Mouse (Mus musculus): ENCODE data around the gene Iqck. TPM values are rescaled to one million over a fixed set of nuclear protein-coding genes. Genes with fewer than 3 reads are reported as not detected.

Iqck gene
- total and polyA plus RNA-seq, 3 experiments, result 0.39 to 0.68 (median 0.62) TPM

- Histone ChIP-seq H3K9ac (ENCODE audit: insufficient read depth, low read depth) (no peak overlapping the region), H3K4me3 (replicated peaks in 1 of 3; ENCODE audit: low read depth in 2 of 3, low read length in 2 of 3, poor library complexity in 1 of 3) (no peak overlapping the region), H3K36me3 (replicated peaks in 1 of 2; ENCODE audit: control insufficient read depth in 1 of 2, insufficient read depth in 1 of 2, low read length in 1 of 2) (no peaks in the 10 kb centered on the region), H3K27ac (ENCODE audit: insufficient read depth, low read depth) (no peak overlapping the region), H3K27me3 (replicated peaks) (no peaks in the 10 kb centered on the region), H3K4me1 (ENCODE audit: control insufficient read depth in 1 of 2, insufficient read depth in 2 of 2) (peaks cover 0 to 16% of the 10 kb centered on the region in 2 experiments; a peak in 2 of 4 replicates), H3K9me3 (replicated peaks; ENCODE audit: low read length) (no peaks in the 10 kb centered on the region), H3K4me2 (ENCODE audit: insufficient read depth, low read depth, poor library complexity, severe bottlenecking) (no peak overlapping the region), H3K79me2 (replicated peaks; ENCODE audit: control insufficient read depth, extremely low read depth, insufficient read depth, poor library complexity, severe bottlenecking) (no peaks in the 10 kb centered on the region)
- in situ Hi-C loops (cut with MboI; ENCODE audit: low pct_ligation_motif_present, low pct_unique_long_range_greater_than_20kb, low sequenced_read_pairs) (no loop called here), dilution Hi-C loops (cut with MboI; ENCODE audit: extremely low pct_ligation_motif_present, extremely low pct_unique_long_range_greater_than_20kb, low sequenced_read_pairs) (no loop called here)
- no peak for DNase-seq (ENCODE audit: extremely low read depth)
- TF ChIP-seq EP300 (IDR thresholded peaks at IDR 0.05; ENCODE audit: low read length) (peak; percentile 5; the same call in 1 of the 2 replicates), USF1 (IDR thresholded peaks at IDR 0.05; ENCODE audit: low read depth, low read length) (no peak), MAX (IDR thresholded peaks at IDR 0.05; ENCODE audit: low read length) (no peak), TCF12 (IDR thresholded peaks at IDR 0.05; ENCODE audit: low read depth, low read length) (no peak)
Measured at GRCm38 (mm10) chr7:118903879-118904278, 48.3 kb downstream of the Iqck start.

- no peaks in the 10 kb centered on the region for H3K9me3 ChIP-seq (replicated peaks; ENCODE audit: low read length)
- H3K36me3 ChIP-seq (replicated peaks in 1 of 2; ENCODE audit: control insufficient read depth in 1 of 2, insufficient read depth in 1 of 2, low read length in 1 of 2), result no peaks in the 10 kb centered on the region
- DNase-seq (ENCODE audit: extremely low read depth), result no peak
- TF ChIP-seq CHD1 (IDR thresholded peaks at IDR 0.05; ENCODE audit: low read depth, low read length), result no peak
- no peak for TF ChIP-seq POLR2AphosphoS2 (IDR thresholded peaks at IDR 0.05; ENCODE audit: low read depth, low read length)
- TF ChIP-seq ZC3H11A (IDR thresholded peaks at IDR 0.05; ENCODE audit: low read depth, low read length), result no peak
- TF ChIP-seq NRF1 (IDR thresholded peaks at IDR 0.05; ENCODE audit: low read depth, low read length), result no peak
- no peak for TF ChIP-seq ETS1 (conservative IDR thresholded peaks at IDR 0.05; ENCODE audit: low read depth, low read length)
- no peak for TF ChIP-seq MAZ (IDR thresholded peaks at IDR 0.05; ENCODE audit: low read depth, low read length)
- no peak for TF ChIP-seq TBP (conservative IDR thresholded peaks at IDR 0.05; ENCODE audit: low read depth, low read length)
- TF ChIP-seq RAD21 (IDR thresholded peaks at IDR 0.05; ENCODE audit: low read depth, low read length), result no peak
- no peak for TF ChIP-seq IRF4 (IDR thresholded peaks at IDR 0.05; ENCODE audit: low read depth, low read length)
- no peak for TF ChIP-seq BHLHE40 (IDR thresholded peaks at IDR 0.05; ENCODE audit: low read depth, low read length)
- no peak for TF ChIP-seq ZMIZ1 (IDR thresholded peaks at IDR 0.05; ENCODE audit: low read depth, low read length)
- no peak overlapping the region for H3K4me3 ChIP-seq (replicated peaks in 1 of 3; ENCODE audit: low read depth in 2 of 3, low read length in 2 of 3, poor library complexity in 1 of 3)
- H3K4me1 ChIP-seq (ENCODE audit: control insufficient read depth in 1 of 2, insufficient read depth in 2 of 2), result peaks cover 0 to 16% of the 10 kb centered on the region in 2 experiments; a peak in 2 of 4 replicates
- in situ Hi-C loops (cut with MboI; ENCODE audit: low pct_ligation_motif_present, low pct_unique_long_range_greater_than_20kb, low sequenced_read_pairs), result no loop called here
- no peak overlapping the region for H3K9ac ChIP-seq (ENCODE audit: insufficient read depth, low read depth)
- dilution Hi-C loops (cut with MboI; ENCODE audit: extremely low pct_ligation_motif_present, extremely low pct_unique_long_range_greater_than_20kb, low sequenced_read_pairs), result no loop called here
- H3K27ac ChIP-seq (ENCODE audit: insufficient read depth, low read depth), result no peak overlapping the region
- H3K27me3 ChIP-seq (replicated peaks), result no peaks in the 10 kb centered on the region
- no peaks in the 10 kb centered on the region for H3K79me2 ChIP-seq (replicated peaks; ENCODE audit: control insufficient read depth, extremely low read depth, insufficient read depth, poor library complexity, severe bottlenecking)
- H3K4me2 ChIP-seq (ENCODE audit: insufficient read depth, low read depth, poor library complexity, severe bottlenecking), result no peak overlapping the region
Measured at GRCm38 (mm10) chr7:118904530-118904929, 49.0 kb downstream of the Iqck start.
